Mouse (Mus musculus) myocyte (in vitro differentiated cells): ENCODE results near the gene Epor. TPM values are rescaled to one million over a fixed set of nuclear protein-coding genes. Genes with fewer than 3 reads are reported as not detected.
A peak's percentile ranks its signal among the peaks of the same experiment; 100 is the strongest.

ENCODE experiments used
- H3K27me3 ChIP-seq: one replicate; pipeline ENCODE4 v1.6.1; 2011; ENCODE audit not compliant: control insufficient read depth, insufficient read depth, insufficient read length
- H3K36me3 ChIP-seq: one replicate; pipeline ENCODE4 v1.6.1; 2011; ENCODE audit not compliant: control insufficient read depth, insufficient read depth
- H3K4me2 ChIP-seq: one replicate; pipeline ENCODE4 v1.6.1; 2011; ENCODE audit warnings: low read depth, control low read depth
- H3K4me3 ChIP-seq: one replicate; pipeline ENCODE4 v1.5.1; 2011; ENCODE audit warnings: mild to moderate bottlenecking, control low read depth, moderate library complexity
- H3K79me2 ChIP-seq: one replicate; pipeline ENCODE4 v1.6.1; 2011; ENCODE audit not compliant: control insufficient read depth, insufficient read depth
- H3ac ChIP-seq: one replicate; pipeline ENCODE4 v1.6.1; 2011; ENCODE audit not compliant: control insufficient read depth, insufficient read length
- CEBPB ChIP-seq: IDR thresholded peaks from 2 replicates; pipeline ENCODE4 v1.6.1; 2011; ENCODE audit warnings: mild to moderate bottlenecking, moderate library complexity; ENCODE audit not compliant: poor library complexity, insufficient read depth, severe bottlenecking
- E2F4 ChIP-seq: IDR thresholded peaks from one replicate; pipeline ENCODE4 v1.6.1; 2011; ENCODE audit warnings: mild to moderate bottlenecking, control low read depth, moderate library complexity; ENCODE audit not compliant: insufficient read depth
- MAX ChIP-seq: IDR thresholded peaks from one replicate; pipeline ENCODE4 v1.6.1; 2011; ENCODE audit warnings: low read depth, mild to moderate bottlenecking, control low read depth
- MYOD1 ChIP-seq, 3 experiments: IDR thresholded peaks; one replicate each; pipeline ENCODE4 v1.6.1; 2011; ENCODE audit warnings: control low read depth in 2 of 3, low read depth in 2 of 3, mild to moderate bottlenecking in 2 of 3, moderate library complexity in 1 of 3; ENCODE audit not compliant: insufficient read length in 2 of 3, control insufficient read depth in 1 of 3
- MYOG ChIP-seq, 3 experiments: IDR thresholded peaks; one replicate each; pipeline ENCODE4 v1.6.1; 2011; ENCODE audit warnings: control low read depth in 2 of 3, low read depth in 2 of 3, mild to moderate bottlenecking in 2 of 3; ENCODE audit not compliant: insufficient read length in 2 of 3, control insufficient read depth in 1 of 3, insufficient read depth in 1 of 3
- POLR2A ChIP-seq: IDR thresholded peaks from one replicate; pipeline ENCODE4 v1.6.1; 2011; ENCODE audit warnings: low read depth, mild to moderate bottlenecking, control low read depth, moderate library complexity; ENCODE audit not compliant: insufficient read length
- POLR2AphosphoS2 ChIP-seq: IDR thresholded peaks from one replicate; pipeline ENCODE4 v1.6.1; 2011; ENCODE audit warnings: low read depth, control low read depth; ENCODE audit not compliant: insufficient read length
- REST ChIP-seq: IDR thresholded peaks from one replicate; pipeline ENCODE4 v1.6.1; 2011; ENCODE audit warnings: mild to moderate bottlenecking, control low read depth, moderate library complexity; ENCODE audit not compliant: insufficient read depth, insufficient read length
- SRF ChIP-seq: IDR thresholded peaks from one replicate; pipeline ENCODE4 v1.6.1; 2011; ENCODE audit warnings: low read depth; ENCODE audit not compliant: control insufficient read depth, insufficient read length
- TCF12 ChIP-seq: IDR thresholded peaks from one replicate; pipeline ENCODE4 v1.6.1; 2011; ENCODE audit warnings: mild to moderate bottlenecking, control low read depth; ENCODE audit not compliant: poor library complexity, insufficient read depth, severe bottlenecking
- TCF3 ChIP-seq: IDR thresholded peaks from one replicate; pipeline ENCODE4 v1.6.1; 2011; ENCODE audit warnings: low read depth, control low read depth; ENCODE audit not compliant: insufficient read length
- USF1 ChIP-seq: IDR thresholded peaks from one replicate; pipeline ENCODE4 v1.6.1; 2011; ENCODE audit warnings: low read depth, mild to moderate bottlenecking, control low read depth, moderate library complexity
- polyA plus RNA-seq: library from polyadenylated mRNA; unstranded; fragments of >200 nt; fragmentation: generic; extraction: Trizol; gene quantifications from one replicate; pipeline ENCODE4 v1.2.1, GENCODE M21; 2012; ENCODE audit warnings: missing spikeins

Epor gene
- polyA plus RNA-seq, 1 experiment = 3.2 TPM

DNA sequence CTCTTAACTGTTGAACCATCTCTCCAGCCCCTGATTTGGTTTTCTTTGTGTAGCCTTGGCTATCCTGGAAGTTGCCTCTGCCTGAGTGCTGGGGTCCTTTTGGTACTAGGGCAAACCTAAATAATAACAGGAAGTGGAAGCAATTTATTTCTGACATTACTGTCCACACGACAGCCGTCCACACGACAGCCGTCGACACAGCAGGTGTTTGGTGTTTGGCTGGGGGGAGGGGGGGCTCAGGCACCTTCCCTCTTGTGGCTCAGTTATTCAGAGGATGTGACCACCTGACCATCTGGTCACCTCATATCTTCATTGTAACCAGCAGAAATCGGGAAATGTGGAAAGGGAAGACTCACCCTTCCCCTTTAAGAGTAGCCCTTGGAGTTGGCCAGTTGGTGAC, 5.6 kb upstream of the Epor start:
- Histone ChIP-seq H3ac (no peak overlapping the region), H3K4me3 (no peak overlapping the region), H3K36me3 (peaks cover 3% of the 10 kb centered on the region), H3K27me3 (no peaks in the 10 kb centered on the region), H3K4me2 (no peak overlapping the region), H3K79me2 (no peaks in the 10 kb centered on the region)
- TF ChIP-seq E2F4 (no peak), TCF12 (peak; percentile 42), REST (no peak), USF1 (no peak), MYOD1 (IDR thresholded peaks at IDR 0.05; ENCODE audit: control insufficient read depth in 1 of 3, insufficient read length in 2 of 3, low read depth in 2 of 3) (peak in 2 of 3 experiments; percentile 51 to 81), TCF3 (peak; percentile 49), SRF (no peak), MYOG (IDR thresholded peaks at IDR 0.05; ENCODE audit: control insufficient read depth in 1 of 3, insufficient read depth in 1 of 3, insufficient read length in 2 of 3, low read depth in 2 of 3) (peak in 2 of 3 experiments; percentile 57 to 82), POLR2A (no peak), CEBPB (no peak)

DNA sequence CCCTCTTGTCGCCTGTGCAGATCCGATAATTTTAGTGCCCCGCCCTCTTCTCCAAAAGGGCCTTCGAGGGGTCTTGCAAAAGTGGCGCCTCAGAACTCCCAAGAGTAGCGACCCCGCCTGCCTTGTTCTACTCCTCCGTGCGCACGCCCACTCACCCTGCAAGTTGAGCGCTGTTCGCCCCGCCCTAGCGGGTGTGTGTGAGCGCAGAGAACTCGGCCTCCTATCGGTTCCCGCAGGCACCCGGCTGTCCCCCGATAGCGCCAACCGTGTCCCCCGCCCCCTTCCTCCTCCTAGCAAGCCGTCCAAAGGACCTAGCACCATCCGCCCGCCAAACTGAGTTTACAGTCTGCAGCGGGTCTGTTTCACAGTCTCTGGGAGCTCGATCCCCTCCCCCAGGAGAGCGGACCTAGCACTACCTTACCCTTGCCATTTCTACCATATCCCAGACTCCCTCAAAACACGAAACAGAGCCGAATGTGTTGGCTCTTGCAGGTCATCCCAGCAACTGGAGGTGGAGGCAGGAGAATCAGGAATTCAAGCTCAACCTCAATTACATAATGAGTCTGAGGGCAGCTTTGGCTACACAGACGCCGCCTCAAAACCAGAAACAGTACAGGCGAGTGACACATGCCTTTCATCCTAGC, 768 bp downstream of the Epor start:
- Histone ChIP-seq H3ac (peak overlapping the region; percentile 7), H3K4me2 (peak overlapping the region; percentile 97), H3K36me3 (no peaks in the 10 kb centered on the region), H3K79me2 (no peaks in the 10 kb centered on the region), H3K27me3 (no peaks in the 10 kb centered on the region), H3K4me3 (peak overlapping the region; percentile 40)
- TF ChIP-seq E2F4 = no peak
- TF ChIP-seq MYOG (IDR thresholded peaks at IDR 0.05; ENCODE audit: control insufficient read depth in 1 of 3, insufficient read depth in 1 of 3, insufficient read length in 2 of 3, low read depth in 2 of 3) = peak in 1 of 3 experiments; percentile 42
- no peak for TF ChIP-seq USF1

DNA sequence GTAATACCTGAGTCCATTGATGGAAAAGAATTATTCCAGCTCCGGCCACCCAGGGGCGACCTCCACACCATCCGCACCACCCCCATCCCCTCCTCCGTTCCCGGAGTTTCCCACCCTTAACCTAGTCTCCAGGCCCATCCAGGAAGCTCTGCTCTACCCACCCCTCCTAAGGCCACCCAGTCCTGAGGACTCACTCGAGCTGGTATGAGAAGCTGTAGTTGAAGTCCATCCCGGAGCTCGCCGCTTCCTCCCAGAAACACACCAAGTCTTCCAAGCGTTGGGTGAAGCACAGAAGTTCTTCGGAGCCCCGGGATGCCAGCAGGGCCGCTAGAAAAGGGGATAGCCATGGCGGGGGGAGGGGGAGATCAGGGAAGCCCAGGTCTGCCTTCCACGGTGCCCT, 1.3 kb downstream of the Epor start:
- peak overlapping the region; percentile 97 for H3K4me2 ChIP-seq
- H3K27me3 ChIP-seq = no peaks in the 10 kb centered on the region
- no peaks in the 10 kb centered on the region for H3K79me2 ChIP-seq
- no peak overlapping the region for H3ac ChIP-seq
- peak overlapping the region; percentile 40 for H3K4me3 ChIP-seq
- no peaks in the 10 kb centered on the region for H3K36me3 ChIP-seq
- no peak for TF ChIP-seq MYOG (IDR thresholded peaks at IDR 0.05; ENCODE audit: control insufficient read depth in 1 of 3, insufficient read depth in 1 of 3, insufficient read length in 2 of 3, low read depth in 2 of 3)
- TF ChIP-seq POLR2AphosphoS2 = no peak
- TF ChIP-seq REST = no peak
- no peak for TF ChIP-seq TCF12
- TF ChIP-seq SRF = no peak
- no peak for TF ChIP-seq MYOD1 (IDR thresholded peaks at IDR 0.05; ENCODE audit: control insufficient read depth in 1 of 3, insufficient read length in 2 of 3, low read depth in 2 of 3)
- no peak for TF ChIP-seq TCF3
- no peak for TF ChIP-seq USF1
- TF ChIP-seq E2F4 = no peak
- TF ChIP-seq MAX = no peak
- TF ChIP-seq CEBPB = no peak
- TF ChIP-seq POLR2A = no peak

DNA sequence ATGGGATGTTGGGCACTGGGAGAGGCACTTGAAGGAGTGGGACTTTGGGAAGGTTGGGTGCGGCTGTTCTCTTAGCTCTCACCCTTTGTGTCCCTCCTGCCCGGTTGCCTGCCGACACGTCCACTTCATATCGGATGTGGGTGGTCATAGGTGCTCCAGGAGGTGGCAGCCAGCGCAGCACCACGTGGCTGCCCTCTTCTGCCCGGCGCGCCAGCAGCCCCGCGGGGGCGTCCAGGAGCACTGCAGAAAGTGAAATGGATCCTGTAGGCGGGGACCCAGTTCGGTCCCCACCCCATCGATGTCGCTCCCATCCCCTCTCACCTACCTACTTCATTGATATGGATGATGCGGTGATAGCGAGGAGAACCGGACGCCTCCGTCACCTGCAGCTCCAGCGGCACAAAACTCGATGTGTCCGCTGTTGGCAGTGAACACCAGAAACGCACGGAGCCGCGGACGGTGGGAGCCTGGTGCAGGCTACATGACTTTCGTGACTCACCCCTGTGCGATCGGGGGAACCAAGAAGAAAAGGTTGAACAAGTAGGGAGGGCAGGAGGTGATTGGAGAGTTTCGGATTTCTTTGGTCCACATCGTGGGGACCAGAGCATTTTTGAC, 1.8 kb downstream of the Epor start:
- Histone ChIP-seq H3K4me3 (peak overlapping the region; percentile 40), H3ac (no peak overlapping the region), H3K79me2 (no peaks in the 10 kb centered on the region), H3K4me2 (peak overlapping the region; percentile 97), H3K27me3 (no peaks in the 10 kb centered on the region), H3K36me3 (no peaks in the 10 kb centered on the region)
- TF ChIP-seq REST (no peak), TCF12 (no peak), POLR2AphosphoS2 (no peak), MYOD1 (IDR thresholded peaks at IDR 0.05; ENCODE audit: control insufficient read depth in 1 of 3, insufficient read length in 2 of 3, low read depth in 2 of 3) (no peak), TCF3 (no peak), MYOG (IDR thresholded peaks at IDR 0.05; ENCODE audit: control insufficient read depth in 1 of 3, insufficient read depth in 1 of 3, insufficient read length in 2 of 3, low read depth in 2 of 3) (no peak), USF1 (no peak), SRF (no peak), POLR2A (no peak), CEBPB (no peak), E2F4 (no peak), MAX (no peak)
